Mouse (Mus musculus): Measurements from ENCODE around the gene Tmem242. TPM values are rescaled to one million over a fixed set of nuclear protein-coding genes. Genes with fewer than 3 reads are reported as not detected.

Gene Tmem242
- polyA plus RNA-seq (2015; fragmentation: Nextera tagmentation; extraction: Ambion mirVana): 104 and 126 TPM in 2 replicates

DNA sequence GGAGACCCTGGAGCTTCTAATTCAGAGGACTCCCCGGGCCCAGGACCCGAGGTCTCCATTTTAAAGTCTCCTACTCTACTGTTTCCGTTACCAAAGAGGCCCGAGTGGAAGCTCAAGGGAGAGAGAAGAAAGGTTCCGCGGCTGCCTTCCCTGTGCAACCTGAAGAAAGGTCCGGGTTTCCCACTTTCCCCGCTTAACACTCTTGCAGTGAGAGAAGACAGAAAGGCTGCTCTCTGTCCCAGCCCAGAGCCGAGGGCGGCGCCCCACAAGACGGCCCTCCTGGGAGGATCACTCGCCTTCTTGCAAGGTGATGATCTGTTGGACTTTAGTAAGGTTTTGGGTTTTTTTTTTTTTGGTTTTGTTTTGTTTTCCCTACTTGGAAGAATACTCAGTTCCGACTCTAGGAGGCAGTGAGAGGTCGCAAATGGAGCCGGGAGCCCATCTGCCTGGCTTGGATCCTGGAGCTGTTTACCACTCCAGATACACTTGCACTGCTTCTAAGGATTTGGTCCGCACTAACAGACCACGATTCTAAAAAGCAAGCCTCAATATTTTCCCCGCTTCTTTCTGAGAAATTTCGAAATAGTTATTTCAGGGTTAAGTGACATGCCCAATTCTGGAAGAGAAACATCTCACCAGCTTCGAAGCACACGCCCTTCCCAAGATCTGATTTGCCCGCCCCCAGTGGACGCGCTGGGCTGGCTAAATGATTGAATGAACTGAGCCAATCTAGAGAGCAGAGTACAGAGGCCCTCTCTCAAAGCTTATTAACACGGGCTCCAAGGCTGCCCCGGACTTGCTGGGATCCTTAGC lies at the start of gene Tmem242:
Tmem242 (minus strand) TSS at position 101 of the 813 bp plus-strand sequence.
- WGBS: under 1% methylated on average over 27 of the region's 27 CpGs
- H3K4me2 ChIP-seq: peak within 1 kb of the TSS; percentile 62
- H3K9me3 ChIP-seq: no peaks in the 10 kb centered on the region
- H3K4me1 ChIP-seq: peaks cover 8% of the 10 kb centered on the region
- no peaks in the 10 kb centered on the region for H3K36me3 ChIP-seq
- peak within 1 kb of the TSS; percentile 69 for H3K4me3 ChIP-seq (replicated peaks)
- ATAC-seq (ENCODE audit: insufficient read depth, low FRiP score, low read depth): peak; percentile 78
- H3K9ac ChIP-seq: peak within 1 kb of the TSS; percentile 73
- no peaks in the 10 kb centered on the region for H3K27me3 ChIP-seq (replicated peaks)
- H3K27ac ChIP-seq: peak within 1 kb of the TSS; percentile 76

DNA sequence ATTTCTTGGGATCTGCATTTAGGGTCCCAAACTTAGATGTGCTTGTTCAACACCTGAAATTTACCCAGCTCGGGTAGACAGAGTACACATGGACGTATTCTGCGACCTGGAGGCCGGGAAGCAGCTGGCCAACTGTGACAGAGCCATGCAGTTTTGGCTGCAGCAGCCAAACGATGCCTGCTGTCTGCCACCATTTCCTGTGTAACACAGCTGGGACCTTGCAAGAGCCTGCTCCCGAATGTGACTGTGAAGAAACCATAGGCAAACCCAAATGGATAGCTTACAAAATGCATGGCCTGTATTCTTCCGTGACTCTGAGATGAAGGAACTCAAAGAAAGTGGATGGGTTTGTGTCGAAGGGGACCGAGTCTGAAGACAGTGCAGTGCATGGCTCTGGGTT lies 48.1 kb upstream of the Tmem242 start:
- no peak overlapping the region for H3K4me3 ChIP-seq (replicated peaks)
- no peaks in the 10 kb centered on the region for H3K36me3 ChIP-seq
- H3K4me1 ChIP-seq: peaks cover 6% of the 10 kb centered on the region
- H3K9me3 ChIP-seq: no peaks in the 10 kb centered on the region
- H3K27me3 ChIP-seq (replicated peaks): no peaks in the 10 kb centered on the region
- 43% methylated on average over 9 of the region's 9 CpGs for WGBS
- no peak overlapping the region for H3K9ac ChIP-seq
- ATAC-seq (ENCODE audit: insufficient read depth, low FRiP score, low read depth): no peak
- H3K27ac ChIP-seq: 0 out of 2 replicates have a peak overlapping the region, but pooled peaks have one; percentile 35
- peak overlapping the region; percentile 16; the same call in 1 of the 2 replicates for H3K4me2 ChIP-seq

GRCm38 (mm10) chr17:5484663-5485062 lies 44.6 kb upstream of the Tmem242 start:
- H3K4me3 ChIP-seq (replicated peaks): no peak overlapping the region
- 92% methylated on average over 1 of the region's 1 CpGs for WGBS
- ATAC-seq (ENCODE audit: insufficient read depth, low FRiP score, low read depth): peak; percentile 58; the same call in 1 of the 2 replicates

GRCm38 (mm10) chr17:5483456-5483855 lies 43.4 kb upstream of the Tmem242 start:
- no peak overlapping the region for H3K4me3 ChIP-seq (replicated peaks)
- 35% methylated on average over 4 of the region's 4 CpGs for WGBS
- no peaks in the 10 kb centered on the region for H3K9me3 ChIP-seq
- no peaks in the 10 kb centered on the region for H3K27me3 ChIP-seq (replicated peaks)
- peaks cover 5% of the 10 kb centered on the region for H3K4me1 ChIP-seq
- H3K27ac ChIP-seq: no peak overlapping the region
- H3K9ac ChIP-seq: no peak overlapping the region
- ATAC-seq (ENCODE audit: insufficient read depth, low FRiP score, low read depth): no peak
- no peak overlapping the region for H3K4me2 ChIP-seq
- H3K36me3 ChIP-seq: no peaks in the 10 kb centered on the region

More at GRCm38 (mm10) chr17:5484663-5485062, 44.6 kb upstream of the Tmem242 start:
- Histone ChIP-seq H3K9me3 (no peaks in the 10 kb centered on the region), H3K4me1 (peaks cover 6% of the 10 kb centered on the region), H3K27me3 (replicated peaks) (no peaks in the 10 kb centered on the region), H3K4me2 (no peak overlapping the region), H3K27ac (no peak overlapping the region), H3K9ac (no peak overlapping the region), H3K36me3 (no peaks in the 10 kb centered on the region)

DNA sequence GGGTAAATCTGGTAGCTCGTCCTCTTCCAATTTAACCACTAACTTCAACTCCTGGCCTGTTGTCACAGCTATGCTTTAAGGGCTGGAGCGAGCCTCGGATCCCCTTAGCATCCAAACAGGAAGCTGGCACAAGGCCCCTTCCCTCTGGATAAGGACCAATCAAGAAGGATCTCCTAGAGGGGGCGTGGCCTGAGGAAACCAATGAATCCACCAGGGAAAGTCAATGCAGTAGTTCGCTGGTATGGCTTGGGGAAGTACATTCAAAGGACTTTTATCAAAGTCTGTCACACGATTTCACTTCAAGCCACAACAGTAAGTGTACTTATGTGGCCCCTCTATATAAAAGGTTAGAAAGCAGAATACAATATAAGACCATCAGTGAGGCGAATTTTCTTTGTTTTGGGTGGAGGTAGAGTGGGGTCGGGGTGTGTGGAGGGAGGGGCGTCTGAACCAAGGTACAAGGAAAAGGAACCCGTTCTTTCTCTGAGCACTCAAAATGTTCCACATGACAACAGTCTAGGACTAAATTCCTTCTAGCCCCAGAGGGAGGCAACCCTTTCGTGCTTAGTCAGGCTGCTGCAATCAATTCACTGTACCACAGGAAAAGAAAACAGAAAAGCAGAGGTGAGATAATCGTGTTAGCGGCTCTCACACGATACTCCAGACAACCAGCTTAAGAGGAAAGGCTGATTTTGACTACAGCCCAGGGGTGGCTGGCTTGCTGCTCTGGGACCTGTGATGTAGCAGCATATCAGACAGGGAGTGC lies 36.1 kb upstream of the Tmem242 start:
- Histone ChIP-seq H3K36me3 (no peaks in the 10 kb centered on the region), H3K4me1 (no peaks in the 10 kb centered on the region), H3K27me3 (replicated peaks) (no peaks in the 10 kb centered on the region), H3K4me3 (replicated peaks) (no peak overlapping the region), H3K9ac (no peak overlapping the region), H3K9me3 (no peaks in the 10 kb centered on the region), H3K4me2 (no peak overlapping the region), H3K27ac (no peak overlapping the region)
- no peak for ATAC-seq (ENCODE audit: insufficient read depth, low FRiP score, low read depth)
- 54% methylated on average over 14 of the region's 14 CpGs for WGBS

GRCm38 (mm10) chr17:5472268-5472667 lies 32.2 kb upstream of the Tmem242 start:
- H3K27ac ChIP-seq: no peak overlapping the region
- H3K36me3 ChIP-seq: no peaks in the 10 kb centered on the region
- H3K27me3 ChIP-seq (replicated peaks): no peaks in the 10 kb centered on the region
- 53% methylated on average over 3 of the region's 3 CpGs for WGBS
- no peaks in the 10 kb centered on the region for H3K9me3 ChIP-seq
- H3K9ac ChIP-seq: no peak overlapping the region
- ATAC-seq (ENCODE audit: insufficient read depth, low FRiP score, low read depth): no peak
- no peaks in the 10 kb centered on the region for H3K4me1 ChIP-seq
- no peak overlapping the region for H3K4me3 ChIP-seq (replicated peaks)
- no peak overlapping the region for H3K4me2 ChIP-seq

- 27% methylated on average over 4 of the region's 4 CpGs for WGBS
- ATAC-seq (ENCODE audit: insufficient read depth, low FRiP score, low read depth): no peak
- no peak overlapping the region for H3K9ac ChIP-seq
- no peaks in the 10 kb centered on the region for H3K4me1 ChIP-seq
- H3K4me2 ChIP-seq: no peak overlapping the region
- no peaks in the 10 kb centered on the region for H3K36me3 ChIP-seq
- no peaks in the 10 kb centered on the region for H3K9me3 ChIP-seq
- H3K27me3 ChIP-seq (replicated peaks): no peaks in the 10 kb centered on the region
- no peak overlapping the region for H3K4me3 ChIP-seq (replicated peaks)
- no peak overlapping the region for H3K27ac ChIP-seq
Observed at GRCm38 (mm10) chr17:5467177-5467576, 27.1 kb upstream of the Tmem242 start.

- Histone ChIP-seq H3K4me3 (replicated peaks) (no peak overlapping the region), H3K9ac (no peak overlapping the region), H3K9me3 (no peaks in the 10 kb centered on the region), H3K27me3 (replicated peaks) (no peaks in the 10 kb centered on the region), H3K4me1 (no peaks in the 10 kb centered on the region), H3K27ac (no peak overlapping the region), H3K4me2 (no peak overlapping the region), H3K36me3 (no peaks in the 10 kb centered on the region)
- WGBS: 87% methylated on average over 8 of the region's 8 CpGs
- no peak for ATAC-seq (ENCODE audit: insufficient read depth, low FRiP score, low read depth)
Observed at GRCm38 (mm10) chr17:5466736-5467135, 26.7 kb upstream of the Tmem242 start.

GRCm38 (mm10) chr17:5463912-5464311 lies 23.9 kb upstream of the Tmem242 start:
- H3K4me3 ChIP-seq (replicated peaks): no peak overlapping the region
- H3K9me3 ChIP-seq: no peaks in the 10 kb centered on the region
- no peak overlapping the region for H3K4me2 ChIP-seq
- WGBS: 79% methylated on average over 2 of the region's 2 CpGs
- no peaks in the 10 kb centered on the region for H3K27me3 ChIP-seq (replicated peaks)
- H3K9ac ChIP-seq: no peak overlapping the region
- no peak for ATAC-seq (ENCODE audit: insufficient read depth, low FRiP score, low read depth)
- no peaks in the 10 kb centered on the region for H3K4me1 ChIP-seq
- H3K27ac ChIP-seq: no peak overlapping the region
- H3K36me3 ChIP-seq: no peaks in the 10 kb centered on the region

- Histone ChIP-seq H3K9me3 (no peaks in the 10 kb centered on the region), H3K36me3 (no peaks in the 10 kb centered on the region), H3K9ac (no peak overlapping the region), H3K27me3 (replicated peaks) (no peaks in the 10 kb centered on the region), H3K4me3 (replicated peaks) (no peak overlapping the region), H3K27ac (no peak overlapping the region), H3K4me2 (no peak overlapping the region), H3K4me1 (no peaks in the 10 kb centered on the region)
- no peak for ATAC-seq (ENCODE audit: insufficient read depth, low FRiP score, low read depth)
- WGBS: 71% methylated on average over 4 of the region's 4 CpGs
Observed at GRCm38 (mm10) chr17:5453657-5454056, 13.6 kb upstream of the Tmem242 start.

- Histone ChIP-seq H3K4me3 (replicated peaks) (no peak overlapping the region), H3K36me3 (no peaks in the 10 kb centered on the region), H3K9ac (no peak overlapping the region), H3K27ac (no peak overlapping the region), H3K9me3 (no peaks in the 10 kb centered on the region), H3K4me1 (peaks cover 8% of the 10 kb centered on the region), H3K27me3 (replicated peaks) (no peaks in the 10 kb centered on the region), H3K4me2 (no peak overlapping the region)
- no peak for ATAC-seq (ENCODE audit: insufficient read depth, low FRiP score, low read depth)
- 42% methylated on average over 5 of the region's 5 CpGs for WGBS
Observed at GRCm38 (mm10) chr17:5443751-5444150, 3.7 kb upstream of the Tmem242 start.

GRCm38 (mm10) chr17:5443260-5443659 lies 3.2 kb upstream of the Tmem242 start:
- WGBS: 33% methylated on average over 3 of the region's 3 CpGs
- H3K9me3 ChIP-seq: no peaks in the 10 kb centered on the region
- H3K27me3 ChIP-seq (replicated peaks): no peaks in the 10 kb centered on the region
- no peak overlapping the region for H3K9ac ChIP-seq
- H3K4me2 ChIP-seq: no peak overlapping the region
- no peak for ATAC-seq (ENCODE audit: insufficient read depth, low FRiP score, low read depth)
- no peaks in the 10 kb centered on the region for H3K36me3 ChIP-seq
- peaks cover 8% of the 10 kb centered on the region for H3K4me1 ChIP-seq
- no peak overlapping the region for H3K27ac ChIP-seq
- no peak overlapping the region for H3K4me3 ChIP-seq (replicated peaks)
